Mouse (Mus musculus) adrenal gland, adult 2 months (tissue): ENCODE measurements at regions not wholly inside any gene's neighbourhood (a gene's known extent, or its start where the extent isn't known, plus 50 kb on each side); places are given as distances from the start of the nearest gene placed in this dataset.

Experiments
- DNase-seq: peaks from one replicate; pipeline ENCODE4 v3.0.0; 2021

GRCm38 (mm10) chr11:15572716-15573115 is 684.8 kb upstream of the Vstm2a start:
- DNase-seq: no peak

DNA sequence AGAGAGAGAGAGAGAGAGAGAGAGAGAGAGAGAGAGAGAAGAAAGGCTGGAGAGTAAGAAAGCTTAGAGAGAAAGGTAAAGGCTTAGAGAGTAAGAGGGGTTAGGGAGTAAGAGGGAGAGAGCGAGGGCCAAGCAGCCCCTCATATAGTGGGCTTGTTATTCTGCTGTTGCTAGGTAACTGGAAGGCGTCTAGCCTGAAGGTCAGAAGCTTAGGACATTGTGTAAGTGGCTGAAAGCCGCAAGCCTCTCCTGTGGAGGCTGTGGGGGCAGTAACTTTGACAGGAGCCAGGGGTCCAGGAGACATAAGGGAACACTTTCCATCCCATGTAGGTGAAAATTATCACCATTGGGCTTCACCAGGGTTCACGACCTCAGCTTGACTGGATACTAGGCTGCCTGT is 637.6 kb upstream of the Vstm2a start:
- DNase-seq: no peak

DNA sequence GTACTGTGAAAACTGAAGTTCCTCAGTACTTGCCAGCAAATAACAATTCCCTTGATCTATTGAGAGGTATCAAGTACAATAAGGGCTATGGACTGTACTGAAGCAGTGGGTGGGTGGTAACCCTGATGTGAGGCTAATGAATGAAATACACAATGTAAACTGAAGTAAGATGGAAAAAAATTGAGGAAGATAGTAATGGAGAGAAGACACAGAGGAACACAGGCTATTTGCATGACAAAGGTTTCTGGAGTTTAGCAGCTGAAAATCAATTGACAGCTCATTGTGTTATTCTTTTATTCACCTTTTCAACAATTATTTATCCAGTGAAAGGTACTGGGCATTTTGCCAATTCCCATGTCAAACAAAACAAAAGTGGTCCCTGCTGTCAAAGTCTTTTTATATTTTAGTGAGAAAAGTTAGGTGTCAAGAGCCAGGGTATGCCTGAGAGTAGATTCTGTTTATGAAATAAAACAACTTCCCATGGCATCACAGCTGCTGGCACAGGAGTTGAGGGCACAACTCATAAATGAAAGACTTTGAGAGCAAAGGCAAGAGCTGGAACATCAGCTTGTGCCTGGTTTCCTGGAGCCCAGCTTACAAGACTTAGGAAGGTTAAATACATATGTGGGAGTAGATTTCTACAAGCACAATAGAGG is 608.4 kb upstream of the Vstm2a start:
- no peak for DNase-seq

DNA sequence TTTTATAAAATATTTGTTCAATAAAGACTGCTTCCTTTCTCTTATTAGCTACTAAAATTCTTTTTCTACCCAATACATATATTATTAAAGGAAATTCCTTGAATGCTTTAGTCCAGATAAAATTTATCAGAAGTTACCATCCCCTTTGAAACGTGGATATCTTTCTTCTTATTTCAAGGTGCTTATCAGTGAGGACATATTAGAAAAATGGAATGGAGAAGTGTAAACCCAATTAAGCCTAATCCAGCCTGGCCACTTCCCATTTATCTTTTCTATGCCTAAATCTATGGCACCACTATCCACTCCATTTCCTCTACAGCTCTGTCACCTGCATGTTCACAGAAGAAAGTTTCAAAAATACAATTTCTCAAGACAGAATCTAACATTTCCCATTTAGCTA is 568.5 kb upstream of the Vstm2a start:
- DNase-seq: no peak

GRCm38 (mm10) chr11:15698001-15698756 is 559.3 kb upstream of the Vstm2a start:
- DNase-seq: no peak

- no peak for DNase-seq
Measured at GRCm38 (mm10) chr11:15715987-15716386, 541.5 kb upstream of the Vstm2a start.

- no peak for DNase-seq
Measured at GRCm38 (mm10) chr11:15717536-15717935, 540.0 kb upstream of the Vstm2a start.

GRCm38 (mm10) chr11:15737621-15738020 is 519.9 kb upstream of the Vstm2a start:
- no peak for DNase-seq

DNA sequence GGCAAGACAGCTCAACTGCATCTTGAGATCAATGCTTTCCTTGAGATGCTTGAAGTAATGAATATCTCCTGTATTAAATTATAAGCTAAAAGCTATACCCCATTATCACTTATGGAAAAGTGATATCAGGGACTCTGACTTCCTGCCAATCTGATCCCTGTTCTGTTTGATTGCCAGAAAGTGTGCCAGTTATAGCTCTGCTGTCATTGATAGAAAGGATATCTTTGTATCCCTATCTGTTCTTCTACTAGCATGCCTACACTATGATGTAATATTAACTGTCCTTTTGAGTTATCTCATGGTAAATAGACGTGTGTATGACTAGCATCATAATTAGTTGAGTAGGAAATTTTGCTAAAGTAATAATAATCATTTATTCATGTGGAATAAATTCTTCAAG is 501.5 kb upstream of the Vstm2a start:
- no peak for DNase-seq

DNA sequence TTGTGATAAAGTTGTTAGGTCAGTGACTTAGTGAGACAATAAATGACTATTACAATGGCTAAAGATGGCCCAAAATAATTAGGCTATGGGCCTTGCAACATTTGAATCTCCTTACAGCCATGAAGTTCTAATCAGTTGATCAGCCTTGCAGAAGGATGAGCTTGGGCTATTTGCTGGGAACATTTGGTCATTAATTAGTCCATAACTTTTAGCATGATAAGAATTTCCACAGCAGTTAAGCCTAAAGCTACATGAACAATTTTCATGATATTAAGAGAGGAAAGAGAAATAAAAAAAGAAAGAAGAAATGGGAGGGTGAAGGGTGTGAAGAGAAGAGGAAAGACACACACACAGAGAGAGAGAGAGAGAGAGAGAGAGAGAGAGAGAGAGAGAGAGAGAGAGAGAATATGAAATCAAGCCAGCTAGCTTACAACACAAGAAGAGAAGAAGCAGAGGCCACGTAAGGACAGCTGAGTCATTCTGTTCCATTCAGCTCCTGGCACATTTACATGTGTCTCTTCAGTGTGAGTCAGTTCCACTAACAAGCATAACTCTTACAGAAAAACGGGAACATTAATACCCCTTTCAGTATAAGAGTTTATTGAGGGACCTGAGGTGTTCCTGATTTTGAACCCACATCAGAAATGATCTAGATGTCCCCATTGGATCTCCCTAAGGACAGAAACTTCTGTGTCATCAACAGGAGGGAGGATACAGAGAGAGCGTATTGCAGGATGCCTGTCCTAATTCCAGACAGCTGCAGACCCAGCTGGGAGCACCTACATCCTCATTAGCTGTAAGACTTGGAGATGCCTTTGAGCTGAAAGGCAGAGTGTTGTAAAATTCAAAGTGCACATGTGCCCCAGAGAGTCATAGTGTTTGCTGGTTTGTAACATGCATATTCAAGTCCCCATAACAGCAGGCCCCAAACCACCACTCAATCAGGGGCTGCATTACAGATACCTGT is 487.6 kb upstream of the Vstm2a start:
- peak; percentile 60 for DNase-seq
